Mouse (Mus musculus): Measurements from ENCODE around the gene D17Wsu92e. TPM values are rescaled to one million over a fixed set of nuclear protein-coding genes. Genes with fewer than 3 reads are reported as not detected.
"Not testable (repeated sequence)": the region's sequence is repeated elsewhere in the genome, so short reads cannot be mapped to it uniquely, and the experiment has no call there.

The D17Wsu92e gene
- total RNA-seq (2021) = 10 to 100 TPM; 76.7 to 78.6 TPM
- long read RNA-seq, experiment 1, transcript D17Wsu92e-206 (4 exons, 1,348 nt) = minor isoform, 6 of 79 reads
- long read RNA-seq, experiment 1, transcript D17Wsu92e-203 (5 exons, 3,892 nt) = major isoform, 33 of 79 reads
- long read RNA-seq, experiment 1, transcript D17Wsu92e-202 (5 exons, 3,573 nt) = minor isoform, 13 of 79 reads
- long read RNA-seq, experiment 1, partial matches to known transcripts = 24 of 79 reads
- long read RNA-seq, experiment 1, other reads (novel, unspliced or antisense) = 3 of 79 reads
- long read RNA-seq, experiment 2, transcript D17Wsu92e-203 (5 exons, 3,892 nt) = major isoform, 36 of 93 reads
- long read RNA-seq, experiment 2, transcript D17Wsu92e-202 (5 exons, 3,573 nt) = minor isoform, 17 of 93 reads
- long read RNA-seq, experiment 2, transcript D17Wsu92e-206 (4 exons, 1,348 nt) = minor isoform, 11 of 93 reads
- long read RNA-seq, experiment 2, partial matches to known transcripts = 5 of 93 reads
- long read RNA-seq, experiment 2, other reads (novel, unspliced or antisense) = 24 of 93 reads

GRCm38 (mm10) chr17:27820568-27821406, at the start of gene D17Wsu92e:
Gene D17Wsu92e (minus strand): TSS chr17:27820648.
- DNase-seq = peak; percentile 98

GRCm38 (mm10) chr17:27866737-27867136, 46.3 kb upstream of the D17Wsu92e start:
- no peak for DNase-seq

GRCm38 (mm10) chr17:27865461-27865860, 45.0 kb upstream of the D17Wsu92e start:
- DNase-seq = no peak

GRCm38 (mm10) chr17:27859131-27859530, 38.7 kb upstream of the D17Wsu92e start:
- no peak for DNase-seq

- no peak for DNase-seq
Observed at GRCm38 (mm10) chr17:27857649-27858475, 37.4 kb upstream of the D17Wsu92e start.

GRCm38 (mm10) chr17:27856798-27857648, 36.6 kb upstream of the D17Wsu92e start:
- peak; percentile 65 for DNase-seq

GRCm38 (mm10) chr17:27856265-27856797, 35.9 kb upstream of the D17Wsu92e start, which contains the start of gene Uhrf1bp1:
Gene Uhrf1bp1 (plus strand): TSS chr17:27856441.
- DNase-seq = peak; percentile 85

- DNase-seq = no peak
Observed at GRCm38 (mm10) chr17:27851076-27851475, 30.6 kb upstream of the D17Wsu92e start.

GRCm38 (mm10) chr17:27848351-27848750, 27.9 kb upstream of the D17Wsu92e start:
- DNase-seq = no peak

- DNase-seq = peak; percentile 93
Observed at GRCm38 (mm10) chr17:27839469-27840252, 19.2 kb upstream of the D17Wsu92e start.

GRCm38 (mm10) chr17:27837850-27838249, 17.4 kb upstream of the D17Wsu92e start, which contains the start of gene Snrpc:
Gene Snrpc (plus strand): TSS chr17:27838150.
- not testable (repeated sequence) for DNase-seq

GRCm38 (mm10) chr17:27830411-27830810, 10.0 kb upstream of the D17Wsu92e start:
- DNase-seq = no peak

- no peak for DNase-seq
Observed at GRCm38 (mm10) chr17:27827511-27827910, 7.1 kb upstream of the D17Wsu92e start.

- peak; percentile 23 for DNase-seq
Observed at GRCm38 (mm10) chr17:27826908-27827383, 6.5 kb upstream of the D17Wsu92e start.

- DNase-seq = peak; percentile 54
Observed at GRCm38 (mm10) chr17:27825984-27826905, 5.8 kb upstream of the D17Wsu92e start.

GRCm38 (mm10) chr17:27825539-27825938, 5.1 kb upstream of the D17Wsu92e start:
- DNase-seq = no peak

- DNase-seq = no peak
Observed at GRCm38 (mm10) chr17:27824941-27825340, 4.5 kb upstream of the D17Wsu92e start.

Measured in gastrocnemius, postnatal 10 days (tissue).